Mouse (Mus musculus): ENCODE measurements around the gene Etfa. TPM values are rescaled to one million over a fixed set of nuclear protein-coding genes. Genes with fewer than 3 reads are reported as not detected.

The Etfa gene
- 347 and 353 TPM in 2 replicates for polyA plus RNA-seq (2015; fragmentation: Nextera tagmentation; extraction: Ambion mirVana)

GRCm38 (mm10) chr9:55512027-55512543, at the start of gene Etfa:
TSS of gene Etfa (minus strand) at chr9:55512243.
- peak within 1 kb of the TSS; percentile 97 for H3K9ac ChIP-seq (ENCODE audit: low read depth, low read length)
- H3K4me3 ChIP-seq (ENCODE audit: low read length): peak within 1 kb of the TSS; percentile 88
- H3K27ac ChIP-seq (ENCODE audit: low read length): peak within 1 kb of the TSS; percentile 92
- peak within 1 kb of the TSS; percentile 77 for H3K4me2 ChIP-seq (ENCODE audit: low read depth, low read length)
- peak; percentile 99 for ATAC-seq
- peaks cover 8% of the 10 kb centered on the region; the same call in 1 of the 2 replicates for H3K4me1 ChIP-seq (ENCODE audit: control insufficient read depth, insufficient read depth, low read length)
- H3K27me3 ChIP-seq (replicated peaks; ENCODE audit: control insufficient read depth, insufficient read depth, low read length): no peaks in the 10 kb centered on the region
- WGBS: under 1% methylated on average over 47 of the region's 47 CpGs
- no peaks in the 10 kb centered on the region for H3K9me3 ChIP-seq (ENCODE audit: control insufficient read depth, low read length)
- no peaks in the 10 kb centered on the region for H3K36me3 ChIP-seq (ENCODE audit: control insufficient read depth, insufficient read depth, low read length)

- Histone ChIP-seq H3K4me1 (ENCODE audit: control insufficient read depth, insufficient read depth, low read length) (0 out of 2 replicates have a peak, but pooled peaks cover 3% of the 10 kb centered on the region), H3K27me3 (replicated peaks; ENCODE audit: control insufficient read depth, insufficient read depth, low read length) (no peaks in the 10 kb centered on the region), H3K4me3 (ENCODE audit: low read length) (no peak overlapping the region), H3K4me2 (ENCODE audit: low read depth, low read length) (no peak overlapping the region), H3K27ac (ENCODE audit: low read length) (no peak overlapping the region), H3K9ac (ENCODE audit: low read depth, low read length) (no peak overlapping the region), H3K36me3 (ENCODE audit: control insufficient read depth, insufficient read depth, low read length) (no peaks in the 10 kb centered on the region), H3K9me3 (ENCODE audit: control insufficient read depth, low read length) (no peaks in the 10 kb centered on the region)
- no peak for ATAC-seq
- WGBS: 100% methylated on average over 1 of the region's 1 CpGs
Observed at GRCm38 (mm10) chr9:55560960-55561359, 48.9 kb upstream of the Etfa start.

GRCm38 (mm10) chr9:55554986-55555385, 42.9 kb upstream of the Etfa start:
- Histone ChIP-seq H3K9ac (ENCODE audit: low read depth, low read length) (no peak overlapping the region), H3K4me1 (ENCODE audit: control insufficient read depth, insufficient read depth, low read length) (0 out of 2 replicates have a peak, but pooled peaks cover 3% of the 10 kb centered on the region), H3K9me3 (ENCODE audit: control insufficient read depth, low read length) (no peaks in the 10 kb centered on the region), H3K27me3 (replicated peaks; ENCODE audit: control insufficient read depth, insufficient read depth, low read length) (no peaks in the 10 kb centered on the region), H3K4me2 (ENCODE audit: low read depth, low read length) (no peak overlapping the region), H3K4me3 (ENCODE audit: low read length) (no peak overlapping the region), H3K27ac (ENCODE audit: low read length) (no peak overlapping the region), H3K36me3 (ENCODE audit: control insufficient read depth, insufficient read depth, low read length) (no peaks in the 10 kb centered on the region)
- 34% methylated on average over 1 of the region's 1 CpGs for WGBS
- no peak for ATAC-seq

- H3K9me3 ChIP-seq (ENCODE audit: control insufficient read depth, low read length): peaks cover 4% of the 10 kb centered on the region; the same call in 1 of the 2 replicates
- H3K27ac ChIP-seq (ENCODE audit: low read length): no peak overlapping the region
- peaks cover 32% of the 10 kb centered on the region for H3K27me3 ChIP-seq (replicated peaks; ENCODE audit: control insufficient read depth, insufficient read depth, low read length)
- H3K4me2 ChIP-seq (ENCODE audit: low read depth, low read length): peak overlapping the region; percentile 33
- H3K4me3 ChIP-seq (ENCODE audit: low read length): no peak overlapping the region
- no peaks in the 10 kb centered on the region for H3K36me3 ChIP-seq (ENCODE audit: control insufficient read depth, insufficient read depth, low read length)
- peaks cover 12% of the 10 kb centered on the region for H3K4me1 ChIP-seq (ENCODE audit: control insufficient read depth, insufficient read depth, low read length)
- H3K9ac ChIP-seq (ENCODE audit: low read depth, low read length): no peak overlapping the region
- no peak for ATAC-seq
- WGBS: 15% methylated on average over 16 of the region's 16 CpGs
Observed at GRCm38 (mm10) chr9:55549302-55549890, 37.4 kb upstream of the Etfa start.

- Histone ChIP-seq H3K4me3 (ENCODE audit: low read length) (no peak overlapping the region), H3K9ac (ENCODE audit: low read depth, low read length) (no peak overlapping the region), H3K9me3 (ENCODE audit: control insufficient read depth, low read length) (peaks cover 4% of the 10 kb centered on the region; the same call in 1 of the 2 replicates), H3K4me1 (ENCODE audit: control insufficient read depth, insufficient read depth, low read length) (peaks cover 17% of the 10 kb centered on the region), H3K36me3 (ENCODE audit: control insufficient read depth, insufficient read depth, low read length) (no peaks in the 10 kb centered on the region), H3K27ac (ENCODE audit: low read length) (no peak overlapping the region), H3K4me2 (ENCODE audit: low read depth, low read length) (0 out of 2 replicates have a peak overlapping the region, but pooled peaks have one; percentile 33), H3K27me3 (replicated peaks; ENCODE audit: control insufficient read depth, insufficient read depth, low read length) (peaks cover 37% of the 10 kb centered on the region)
- WGBS: 32% methylated on average over 3 of the region's 3 CpGs
- no peak for ATAC-seq
Observed at GRCm38 (mm10) chr9:55548871-55549270, 36.8 kb upstream of the Etfa start.

DNA sequence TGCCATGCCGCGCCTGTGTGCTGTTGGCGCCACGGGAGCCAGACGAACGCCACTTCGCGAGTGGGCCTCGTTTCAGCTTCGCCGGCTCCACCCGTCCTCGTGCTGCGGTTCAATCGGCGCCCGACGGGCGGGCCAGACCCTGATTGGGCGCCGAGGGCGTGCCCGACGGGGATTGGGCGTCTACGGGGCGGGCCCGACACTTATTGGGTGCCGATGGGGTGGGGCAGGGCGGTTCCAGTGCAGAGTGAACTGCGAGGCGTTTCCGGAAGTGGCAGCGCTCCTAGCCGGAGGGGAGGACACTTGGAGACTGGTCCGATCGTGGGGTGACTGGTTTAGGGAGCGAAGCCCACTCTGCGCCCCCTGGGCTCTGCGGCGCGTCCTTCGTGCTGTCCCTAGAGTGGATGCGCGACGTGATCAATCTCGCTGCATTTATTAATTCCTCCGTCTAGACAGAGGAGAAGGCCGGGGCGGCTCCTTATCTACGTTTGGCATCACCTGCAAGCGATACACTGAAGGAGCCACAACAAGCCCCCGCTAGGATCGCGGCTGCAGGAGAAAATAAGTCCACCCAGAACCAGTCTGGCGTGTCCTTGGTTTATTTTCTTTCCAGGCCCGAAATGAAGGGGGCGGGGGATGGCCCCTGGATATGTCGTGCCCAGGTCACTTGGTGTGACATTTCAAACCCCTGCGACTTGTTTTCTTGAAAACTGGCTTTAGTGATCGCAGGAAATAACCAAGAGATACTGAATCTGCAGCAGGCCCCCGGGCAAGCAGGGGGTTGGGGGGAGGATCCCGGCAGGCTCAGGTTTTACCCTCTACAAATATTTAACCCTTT, 34.4 kb upstream of the Etfa start:
- Histone ChIP-seq H3K4me1 (ENCODE audit: control insufficient read depth, insufficient read depth, low read length) (peaks cover 27% of the 10 kb centered on the region), H3K27ac (ENCODE audit: low read length) (no peak overlapping the region), H3K4me2 (ENCODE audit: low read depth, low read length) (peak overlapping the region; percentile 77), H3K9me3 (ENCODE audit: control insufficient read depth, low read length) (peaks cover 4% of the 10 kb centered on the region; the same call in 1 of the 2 replicates), H3K36me3 (ENCODE audit: control insufficient read depth, insufficient read depth, low read length) (no peaks in the 10 kb centered on the region), H3K9ac (ENCODE audit: low read depth, low read length) (no peak overlapping the region), H3K4me3 (ENCODE audit: low read length) (peak overlapping the region; percentile 36), H3K27me3 (replicated peaks; ENCODE audit: control insufficient read depth, insufficient read depth, low read length) (peaks cover 44% of the 10 kb centered on the region)
- peak; percentile 52 for ATAC-seq
- 15% methylated on average over 63 of the region's 63 CpGs for WGBS

- Histone ChIP-seq H3K9ac (ENCODE audit: low read depth, low read length) (no peak overlapping the region), H3K36me3 (ENCODE audit: control insufficient read depth, insufficient read depth, low read length) (no peaks in the 10 kb centered on the region), H3K27ac (ENCODE audit: low read length) (no peak overlapping the region), H3K4me1 (ENCODE audit: control insufficient read depth, insufficient read depth, low read length) (peaks cover 27% of the 10 kb centered on the region), H3K27me3 (replicated peaks; ENCODE audit: control insufficient read depth, insufficient read depth, low read length) (peaks cover 48% of the 10 kb centered on the region), H3K4me3 (ENCODE audit: low read length) (peak overlapping the region; percentile 36), H3K9me3 (ENCODE audit: control insufficient read depth, low read length) (peaks cover 4% of the 10 kb centered on the region; the same call in 1 of the 2 replicates), H3K4me2 (ENCODE audit: low read depth, low read length) (peak overlapping the region; percentile 77)
- WGBS: 24% methylated on average over 41 of the region's 41 CpGs
- no peak for ATAC-seq
Observed at GRCm38 (mm10) chr9:55545556-55546175, 33.6 kb upstream of the Etfa start.

DNA sequence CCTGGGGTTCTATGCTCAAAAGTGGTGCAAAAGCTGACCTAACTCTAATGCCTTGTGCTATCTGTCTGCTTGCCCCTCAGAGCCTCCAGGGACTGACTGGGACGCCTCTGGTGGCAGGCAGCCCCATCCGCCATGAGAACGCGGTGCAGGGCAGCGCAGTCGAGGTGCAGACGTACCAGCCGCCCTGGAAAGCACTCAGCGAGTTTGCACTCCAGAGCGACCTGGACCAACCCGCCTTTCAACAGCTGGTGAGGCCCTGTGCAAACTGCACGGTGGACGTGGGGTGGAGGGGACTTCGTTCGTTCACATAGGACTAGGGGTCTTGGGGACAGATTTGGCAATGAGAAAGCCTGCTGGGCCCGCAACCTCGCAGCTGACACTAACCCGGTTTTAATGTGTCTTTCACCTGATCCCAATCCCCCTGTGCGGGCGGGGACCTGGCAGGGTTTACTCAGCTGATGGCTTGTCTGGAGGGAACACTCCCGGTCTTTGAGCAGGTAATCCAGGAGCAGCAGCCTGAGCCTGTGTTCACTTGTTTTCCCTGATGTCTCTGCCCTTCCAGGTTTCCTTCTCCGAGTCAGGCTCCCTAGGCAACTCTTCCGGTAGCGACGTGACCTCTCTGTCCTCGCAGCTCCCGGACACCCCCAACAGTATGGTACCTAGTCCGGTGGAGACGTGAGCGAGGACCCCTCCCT, 33.0 kb upstream of the Etfa start:
- Histone ChIP-seq H3K4me3 (ENCODE audit: low read length) (peak overlapping the region; percentile 36), H3K27me3 (replicated peaks; ENCODE audit: control insufficient read depth, insufficient read depth, low read length) (peaks cover 48% of the 10 kb centered on the region), H3K9ac (ENCODE audit: low read depth, low read length) (no peak overlapping the region)

More for the DNA sequence above, 33.0 kb upstream of the Etfa start:
- ATAC-seq: no peak
- H3K27ac ChIP-seq (ENCODE audit: low read length): no peak overlapping the region
- 18% methylated on average over 30 of the region's 30 CpGs for WGBS
- peak overlapping the region; percentile 77; the same call in 1 of the 2 replicates for H3K4me2 ChIP-seq (ENCODE audit: low read depth, low read length)
- no peaks in the 10 kb centered on the region for H3K36me3 ChIP-seq (ENCODE audit: control insufficient read depth, insufficient read depth, low read length)
- H3K4me1 ChIP-seq (ENCODE audit: control insufficient read depth, insufficient read depth, low read length): peaks cover 27% of the 10 kb centered on the region
- H3K9me3 ChIP-seq (ENCODE audit: control insufficient read depth, low read length): peaks cover 4% of the 10 kb centered on the region; the same call in 1 of the 2 replicates
